Mouse (Mus musculus): ENCODE data around the gene Ralgds. TPM values are rescaled to one million over a fixed set of nuclear protein-coding genes. Genes with fewer than 3 reads are reported as not detected.
"Not testable (repeated sequence)": the region's sequence is repeated elsewhere in the genome, so short reads cannot be mapped to it uniquely, and the experiment has no call there.

Gene Ralgds
- total and polyA plus RNA-seq, 2 experiments from 2014 or later, result 76.8 to 266 TPM

DNA sequence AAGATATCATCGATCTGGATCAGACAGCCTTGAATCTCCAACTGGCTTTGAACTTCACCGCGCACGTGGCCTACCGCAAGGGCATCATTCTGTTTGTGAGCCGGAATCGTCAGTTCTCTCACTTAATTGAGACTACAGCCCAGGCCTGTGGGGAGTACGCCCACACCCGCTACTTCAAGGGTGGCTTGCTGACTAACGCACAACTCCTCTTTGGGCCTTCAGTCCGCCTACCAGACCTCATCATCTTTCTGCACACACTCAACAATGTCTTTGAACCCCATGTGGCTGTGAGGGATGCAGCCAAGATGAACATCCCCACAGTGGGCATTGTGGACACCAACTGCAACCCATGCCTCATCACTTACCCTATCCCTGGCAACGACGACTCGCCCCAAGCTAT, 43.5 kb upstream of the Ralgds start:
- 97% methylated on average over 14 of the region's 14 CpGs for WGBS
- TF ChIP-seq CTCF (IDR thresholded peaks at IDR 0.05; ENCODE audit: low read depth), result no peak
- no peak overlapping the region for H3K27ac ChIP-seq

DNA sequence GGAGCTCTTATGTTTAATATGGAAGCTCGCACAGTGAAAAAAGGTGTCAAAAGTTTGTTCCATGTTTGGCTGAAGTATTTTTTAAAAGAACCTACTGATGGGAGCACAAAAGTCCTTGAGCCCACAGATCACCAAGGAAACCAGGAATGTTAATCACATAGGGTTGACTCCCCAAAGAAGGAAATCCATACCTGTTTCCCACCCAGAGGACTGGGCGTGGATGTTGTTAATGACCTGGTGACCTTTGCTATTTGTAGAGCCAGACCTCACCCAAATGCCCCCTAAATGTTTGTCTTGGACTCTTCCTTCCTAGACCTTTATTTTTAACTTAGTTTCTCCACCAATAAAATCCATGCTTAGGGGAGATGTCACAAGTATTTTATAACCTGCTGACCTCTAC, 42.3 kb upstream of the Ralgds start:
- Histone ChIP-seq H3K36me3 (ENCODE audit: insufficient read depth, low read length) (peaks cover 20% of the 10 kb centered on the region; the same call in 1 of the 2 replicates), H3K4me1 (ENCODE audit: insufficient read depth, low read length) (peaks cover 15% of the 10 kb centered on the region), H3K4me3 (ENCODE audit: low read length) (no peak overlapping the region), H3K4me2 (ENCODE audit: low read depth, low read length) (no peak overlapping the region), H3K27me3 (ENCODE audit: insufficient read depth, low read length) (no peaks in the 10 kb centered on the region), H3K9ac (replicated peaks; ENCODE audit: low read length) (no peak overlapping the region), H3K9me3 (ENCODE audit: low read length) (no peaks in the 10 kb centered on the region; the same call in 1 of the 2 replicates), H3K27ac (no peak overlapping the region)
- no peak for TF ChIP-seq CTCF (IDR thresholded peaks at IDR 0.05; ENCODE audit: low read depth)
- 95% methylated on average over 2 of the region's 2 CpGs for WGBS
- DNase-seq (ENCODE audit: low spot score) (no peak), ATAC-seq (no peak)

More for the DNA sequence above, 43.5 kb upstream of the Ralgds start:
- ATAC-seq, result no peak
- H3K4me3 ChIP-seq (ENCODE audit: low read length), result no peak overlapping the region
- H3K9ac ChIP-seq (replicated peaks; ENCODE audit: low read length), result no peak overlapping the region
- peaks cover 15% of the 10 kb centered on the region for H3K4me1 ChIP-seq (ENCODE audit: insufficient read depth, low read length)
- peaks cover 20% of the 10 kb centered on the region; the same call in 1 of the 2 replicates for H3K36me3 ChIP-seq (ENCODE audit: insufficient read depth, low read length)
- no peaks in the 10 kb centered on the region; the same call in 1 of the 2 replicates for H3K9me3 ChIP-seq (ENCODE audit: low read length)
- no peaks in the 10 kb centered on the region for H3K27me3 ChIP-seq (ENCODE audit: insufficient read depth, low read length)
- DNase-seq (ENCODE audit: low spot score), result no peak
- H3K4me2 ChIP-seq (ENCODE audit: low read depth, low read length), result no peak overlapping the region

GRCm38 (mm10) chr2:28472011-28472410, 40.9 kb upstream of the Ralgds start:
- H3K9me3 ChIP-seq (ENCODE audit: low read length); ATAC-seq; H3K27ac ChIP-seq; H3K4me1 ChIP-seq (ENCODE audit: insufficient read depth, low read length); H3K4me3 ChIP-seq (ENCODE audit: low read length); H3K9ac ChIP-seq (replicated peaks; ENCODE audit: low read length); H3K27me3 ChIP-seq (ENCODE audit: insufficient read depth, low read length); DNase-seq (ENCODE audit: low spot score); H3K4me2 ChIP-seq (ENCODE audit: low read depth, low read length): not testable (repeated sequence)
- peaks cover 20% of the 10 kb centered on the region; the same call in 1 of the 2 replicates for H3K36me3 ChIP-seq (ENCODE audit: insufficient read depth, low read length)
- WGBS, result 94% methylated on average over 8 of the region's 8 CpGs

GRCm38 (mm10) chr2:28477993-28478392, 34.9 kb upstream of the Ralgds start:
- not testable (repeated sequence) for H3K9me3 ChIP-seq (ENCODE audit: low read length); DNase-seq (ENCODE audit: low spot score); H3K4me1 ChIP-seq (ENCODE audit: insufficient read depth, low read length); H3K36me3 ChIP-seq (ENCODE audit: insufficient read depth, low read length); H3K27ac ChIP-seq; H3K27me3 ChIP-seq (ENCODE audit: insufficient read depth, low read length); H3K4me3 ChIP-seq (ENCODE audit: low read length); H3K4me2 ChIP-seq (ENCODE audit: low read depth, low read length); H3K9ac ChIP-seq (replicated peaks; ENCODE audit: low read length); ATAC-seq
- 92% methylated on average over 5 of the region's 5 CpGs for WGBS

- ATAC-seq (no peak), DNase-seq (ENCODE audit: low spot score) (no peak)
- no peak overlapping the region for H3K9ac ChIP-seq (replicated peaks; ENCODE audit: low read length)
Observed at GRCm38 (mm10) chr2:28479208-28480204, 33.4 kb upstream of the Ralgds start.

DNA sequence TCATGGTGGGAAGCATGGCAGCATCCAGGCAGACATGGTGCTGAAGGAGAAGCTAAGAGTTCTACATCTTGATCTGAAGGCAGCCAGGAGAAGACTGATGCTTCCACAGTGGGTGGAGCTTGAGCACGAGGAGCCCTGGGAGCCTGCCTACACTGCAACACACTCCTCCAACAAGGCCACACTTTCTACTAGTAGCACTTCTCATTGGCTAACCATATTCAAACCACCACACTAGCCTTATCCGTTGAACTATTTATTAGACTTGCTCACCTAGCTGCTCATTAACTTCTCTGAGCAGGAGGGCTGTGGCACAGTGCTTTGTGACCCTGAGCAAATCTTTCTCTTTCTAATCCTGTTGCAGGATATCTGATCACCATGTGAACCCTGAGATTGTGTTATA, 29.1 kb upstream of the Ralgds start:
- Histone ChIP-seq H3K9ac (replicated peaks; ENCODE audit: low read length) (no peak overlapping the region), H3K4me2 (ENCODE audit: low read depth, low read length) (no peak overlapping the region), H3K9me3 (ENCODE audit: low read length) (no peaks in the 10 kb centered on the region), H3K4me3 (ENCODE audit: low read length) (no peak overlapping the region), H3K36me3 (ENCODE audit: insufficient read depth, low read length) (no peaks in the 10 kb centered on the region), H3K27ac (no peak overlapping the region), H3K27me3 (ENCODE audit: insufficient read depth, low read length) (no peaks in the 10 kb centered on the region), H3K4me1 (ENCODE audit: insufficient read depth, low read length) (no peaks in the 10 kb centered on the region)
- DNase-seq (ENCODE audit: low spot score), result no peak
- 65% methylated on average over 2 of the region's 2 CpGs for WGBS
- ATAC-seq, result no peak
- no peak for TF ChIP-seq CTCF (IDR thresholded peaks at IDR 0.05; ENCODE audit: low read depth)

More at GRCm38 (mm10) chr2:28479208-28480204, 33.4 kb upstream of the Ralgds start:
- 78% methylated on average over 20 of the region's 20 CpGs for WGBS
- no peak overlapping the region for H3K4me3 ChIP-seq (ENCODE audit: low read length)
- H3K9me3 ChIP-seq (ENCODE audit: low read length), result no peaks in the 10 kb centered on the region
- peak overlapping the region; percentile 3; the same call in 1 of the 2 replicates for H3K4me2 ChIP-seq (ENCODE audit: low read depth, low read length)
- no peak for TF ChIP-seq CTCF (IDR thresholded peaks at IDR 0.05; ENCODE audit: low read depth)
- H3K4me1 ChIP-seq (ENCODE audit: insufficient read depth, low read length), result no peaks in the 10 kb centered on the region
- H3K36me3 ChIP-seq (ENCODE audit: insufficient read depth, low read length), result no peaks in the 10 kb centered on the region
- no peak overlapping the region for H3K27ac ChIP-seq
- H3K27me3 ChIP-seq (ENCODE audit: insufficient read depth, low read length), result no peaks in the 10 kb centered on the region

- H3K27me3 ChIP-seq (ENCODE audit: insufficient read depth, low read length), result no peaks in the 10 kb centered on the region
- H3K9me3 ChIP-seq (ENCODE audit: low read length), result no peaks in the 10 kb centered on the region
- no peaks in the 10 kb centered on the region for H3K4me1 ChIP-seq (ENCODE audit: insufficient read depth, low read length)
- H3K4me3 ChIP-seq (ENCODE audit: low read length), result no peak overlapping the region
- H3K27ac ChIP-seq, result no peak overlapping the region
- H3K36me3 ChIP-seq (ENCODE audit: insufficient read depth, low read length), result no peaks in the 10 kb centered on the region
- ATAC-seq, result no peak
- DNase-seq (ENCODE audit: low spot score), result no peak
- WGBS, result 78% methylated on average over 2 of the region's 2 CpGs
- TF ChIP-seq CTCF (IDR thresholded peaks at IDR 0.05; ENCODE audit: low read depth), result no peak
- H3K9ac ChIP-seq (replicated peaks; ENCODE audit: low read length), result no peak overlapping the region
- no peak overlapping the region for H3K4me2 ChIP-seq (ENCODE audit: low read depth, low read length)
Observed at GRCm38 (mm10) chr2:28494521-28494920, 18.4 kb upstream of the Ralgds start.

Data from hindbrain, postnatal 0 days (tissue).